Mouse (Mus musculus): ENCODE data around the gene Ergic1.

GRCm38 (mm10) chr17:26676252-26676615 is 114.9 kb downstream of the Ergic1 start:
- TF ChIP-seq CTCF (IDR thresholded peaks at IDR 0.05; ENCODE audit: low read depth, low read length) (no peak), GATA1 (IDR thresholded peaks at IDR 0.05; ENCODE audit: borderline replicate concordance, low read length) (no peak), TAL1 (conservative IDR thresholded peaks at IDR 0.05; ENCODE audit: low read depth, low read length) (no peak), POLR2AphosphoS5 (IDR thresholded peaks at IDR 0.05; ENCODE audit: insufficient replicate concordance, low read depth, low read length) (no peak), GATA2 (IDR thresholded peaks at IDR 0.05; ENCODE audit: borderline replicate concordance, low read depth, low read length) (no peak)
